Mouse (Mus musculus) induced T-regulatory cell, adult 2 months (primary cell): ENCODE measurements around the gene Wdr90.
"Not testable (repeated sequence)": the region's sequence is repeated elsewhere in the genome, so short reads cannot be mapped to it uniquely, and the experiment has no call there.

Experiments
- DNase-seq: peaks from one replicate; pipeline ENCODE4 v3.0.0-alpha.2; 2012; ENCODE audit warnings: low read depth

Gene Wdr90

DNA sequence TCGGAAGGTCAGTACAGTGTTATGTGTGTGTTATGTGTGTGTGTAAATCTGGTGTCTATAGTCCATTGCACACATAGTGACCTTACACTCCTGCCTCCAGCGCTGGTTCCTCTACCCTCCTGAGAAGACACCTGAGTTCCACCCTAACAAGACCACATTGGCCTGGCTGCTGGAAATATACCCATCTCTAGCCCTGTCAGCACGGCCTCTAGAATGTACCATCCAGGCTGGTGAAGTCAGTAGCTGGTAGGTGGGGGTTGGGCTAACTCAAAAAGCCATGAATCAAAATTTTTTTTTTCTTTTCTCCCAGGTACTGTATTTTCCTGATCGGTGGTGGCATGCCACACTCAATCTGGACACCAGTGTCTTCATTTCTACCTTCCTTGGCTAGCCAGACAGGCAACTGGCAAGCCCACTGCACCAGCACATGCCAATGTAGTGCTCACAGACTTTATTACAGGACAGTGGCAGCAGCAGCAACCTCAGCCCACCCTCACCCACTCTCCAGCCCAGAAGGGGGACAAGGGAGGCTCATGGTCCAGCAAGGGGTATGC is 31.0 kb downstream of the Wdr90 start:
- DNase-seq, result no peak

GRCm38 (mm10) chr17:25829558-25830017 is 31.7 kb downstream of the Wdr90 start:
- DNase-seq, result no peak

DNA sequence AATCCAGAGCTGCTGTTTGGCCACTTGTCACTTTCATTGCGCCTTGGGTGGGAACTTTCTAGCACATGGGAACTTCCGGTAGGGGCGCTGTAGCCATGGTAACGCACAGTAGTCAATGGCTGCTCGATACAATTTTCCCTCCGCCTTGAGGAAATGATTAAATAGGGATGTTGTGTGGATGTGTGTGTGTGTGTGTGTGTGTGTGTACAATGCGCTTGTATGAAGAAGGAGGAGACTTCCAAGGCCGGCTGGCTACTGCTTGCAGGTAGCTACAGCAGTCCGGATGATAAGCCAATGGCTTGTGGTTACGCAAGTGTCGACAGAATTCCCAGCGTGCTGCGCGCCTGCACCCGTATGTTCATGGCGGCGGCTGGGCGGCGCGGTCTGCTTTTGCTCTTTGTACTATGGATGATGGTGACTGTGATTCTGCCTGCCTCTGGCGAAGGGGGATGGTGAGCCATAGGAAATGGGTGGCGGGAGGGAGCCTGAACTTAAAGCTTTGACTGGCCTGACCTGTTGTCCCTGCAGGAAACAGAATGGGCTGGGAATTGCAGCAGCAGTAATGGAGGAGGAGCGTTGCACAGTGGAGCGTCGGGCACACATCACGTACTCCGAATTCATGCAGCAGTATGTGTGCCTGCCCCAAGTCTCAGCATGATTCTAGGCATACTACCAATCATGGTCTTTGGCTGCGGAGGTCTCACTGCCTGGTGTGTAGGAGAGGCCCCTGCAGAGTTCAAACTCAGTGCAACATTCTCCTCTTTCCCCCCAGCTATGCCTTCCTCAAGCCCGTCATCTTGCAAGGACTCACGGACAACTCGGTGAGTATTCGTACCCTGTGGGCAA is 32.4 kb downstream of the Wdr90 start, which contains the start of gene Jmjd8:
Gene Jmjd8 (plus strand): TSS at position 156 of the 846 bp plus-strand sequence.
- DNase-seq, result peak; percentile 87

DNA sequence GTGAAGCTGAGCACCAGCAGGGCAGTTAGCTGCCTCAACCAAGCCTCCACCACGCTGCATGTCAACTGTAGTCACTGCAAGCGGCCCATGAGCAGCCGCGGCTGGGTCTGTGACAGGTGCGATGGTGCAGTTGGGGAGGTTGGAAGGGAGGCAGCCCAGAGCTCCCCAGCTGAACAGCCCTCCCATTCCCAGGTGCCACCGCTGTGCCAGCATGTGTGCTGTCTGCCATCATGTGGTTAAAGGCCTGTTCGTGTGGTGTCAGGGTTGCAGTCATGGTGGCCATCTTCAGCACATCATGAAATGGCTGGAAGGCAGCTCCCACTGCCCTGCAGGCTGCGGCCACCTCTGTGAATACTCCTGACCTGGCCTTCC is 33.1 kb downstream of the Wdr90 start:
- no peak for DNase-seq

- DNase-seq, result no peak
These were observed 33.6 kb downstream of the Wdr90 start for GRCm38 (mm10) chr17:25827546-25828222.

- no peak for DNase-seq
These were observed 34.3 kb downstream of the Wdr90 start for GRCm38 (mm10) chr17:25827011-25827410.

DNA sequence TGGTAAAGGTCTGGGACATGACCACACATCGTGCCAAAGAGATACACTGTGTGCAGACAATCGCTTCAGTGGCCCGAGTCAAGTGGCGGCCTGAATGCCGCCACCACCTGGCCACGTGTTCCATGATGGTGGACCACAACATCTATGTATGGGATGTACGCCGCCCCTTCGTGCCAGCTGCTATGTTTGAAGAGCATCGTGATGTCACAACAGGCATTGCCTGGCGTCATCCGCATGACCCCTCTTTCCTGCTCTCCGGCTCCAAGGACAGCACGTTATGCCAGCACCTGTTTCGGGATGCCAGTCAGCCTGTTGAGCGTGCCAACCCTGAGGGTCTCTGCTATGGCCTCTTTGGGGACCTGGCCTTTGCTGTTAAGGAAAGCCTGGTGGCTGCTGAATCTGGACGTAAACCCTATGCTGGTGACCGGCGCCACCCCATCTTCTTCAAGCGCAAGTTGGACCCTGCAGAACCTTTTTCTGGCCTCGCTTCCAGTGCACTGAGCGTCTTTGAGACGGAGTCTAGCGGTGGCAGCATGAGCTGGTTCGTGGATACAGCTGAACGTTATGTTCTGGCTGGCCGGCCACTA is 35.2 kb downstream of the Wdr90 start:
- no peak for DNase-seq

- DNase-seq, result no peak
These were observed 36.0 kb downstream of the Wdr90 start for GRCm38 (mm10) chr17:25825311-25825710.

- DNase-seq, result no peak
These were observed 36.7 kb downstream of the Wdr90 start for GRCm38 (mm10) chr17:25824362-25825142.

- DNase-seq, result peak; percentile 95
These were observed 37.8 kb downstream of the Wdr90 start, which contains the start of gene Wdr24 for GRCm38 (mm10) chr17:25823452-25823851. Wdr24 (plus strand) TSS chr17:25823627.

GRCm38 (mm10) chr17:25818851-25819780 is 42.2 kb downstream of the Wdr90 start:
- peak; percentile 50 for DNase-seq

- DNase-seq, result no peak
These were observed 43.6 kb downstream of the Wdr90 start for GRCm38 (mm10) chr17:25817662-25818061.

GRCm38 (mm10) chr17:25813471-25813870 is 47.8 kb downstream of the Wdr90 start:
- peak; percentile 86 for DNase-seq

DNA sequence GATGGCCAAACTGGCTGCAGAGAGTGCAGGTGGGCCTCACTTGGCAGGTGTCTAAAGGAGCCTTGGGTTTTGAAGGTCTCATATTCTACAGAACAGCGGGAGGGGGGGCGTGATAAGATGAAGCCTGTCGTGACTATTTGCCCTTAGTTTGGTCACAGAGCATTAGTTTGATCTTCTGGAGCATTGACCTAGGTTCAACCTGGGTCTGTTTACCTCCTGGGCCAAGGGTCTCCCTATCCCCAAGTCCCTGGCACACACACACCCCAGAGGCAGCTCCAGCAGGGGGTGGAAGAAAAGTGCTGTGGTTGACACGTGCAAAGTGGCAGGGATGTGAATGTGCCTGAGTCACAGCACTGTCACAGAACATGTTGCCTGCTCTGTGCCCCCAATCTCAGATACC is 50.4 kb downstream of the Wdr90 start:
- DNase-seq, result no peak

GRCm38 (mm10) chr17:25809606-25810340 is 51.5 kb downstream of the Wdr90 start:
- no peak for DNase-seq

DNA sequence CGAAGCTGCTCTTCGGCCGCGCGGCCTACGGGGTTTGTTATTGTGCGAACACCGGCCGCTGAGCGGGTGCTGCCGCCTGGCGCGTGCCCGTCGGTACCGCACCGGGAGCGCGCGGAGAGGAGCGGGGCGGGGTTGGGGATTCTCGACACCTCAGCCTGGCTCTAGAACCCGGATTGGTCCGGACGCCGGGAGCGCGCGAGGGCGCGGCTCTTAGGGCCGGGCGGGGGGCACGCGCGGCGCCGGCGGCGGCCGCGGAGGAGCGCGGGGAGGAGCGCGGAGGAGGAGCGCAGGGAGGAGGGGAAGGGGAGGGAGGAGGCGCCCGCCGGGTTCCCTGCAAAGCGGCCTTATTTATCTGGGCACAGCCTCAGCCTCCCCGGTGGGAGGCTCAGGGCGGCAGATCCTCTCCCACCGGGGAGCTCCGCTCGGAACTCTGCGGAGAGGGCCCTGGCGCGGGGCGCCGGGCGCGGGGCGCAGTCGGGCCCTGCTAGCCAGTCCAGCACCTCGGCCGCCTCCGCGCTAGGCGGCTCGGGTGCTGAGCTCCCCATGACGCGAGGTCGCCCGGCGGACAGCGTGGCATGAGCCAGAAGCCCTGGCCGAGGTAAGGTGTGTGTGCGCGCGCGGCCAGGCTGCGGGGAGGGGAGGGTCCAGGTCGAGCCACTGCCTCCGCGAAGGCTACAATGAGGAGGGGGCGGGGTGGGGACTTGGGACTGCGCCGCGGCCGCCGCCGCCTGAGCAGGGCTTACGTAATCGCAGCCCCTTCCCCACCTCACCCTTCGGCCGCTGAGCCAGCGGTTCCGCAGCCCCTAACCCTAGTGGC is 52.3 kb downstream of the Wdr90 start, which contains the start of gene Fbxl16:
Gene Fbxl16 (plus strand): TSS at position 297 of the 817 bp plus-strand sequence.
- DNase-seq, result peak; percentile 58

DNA sequence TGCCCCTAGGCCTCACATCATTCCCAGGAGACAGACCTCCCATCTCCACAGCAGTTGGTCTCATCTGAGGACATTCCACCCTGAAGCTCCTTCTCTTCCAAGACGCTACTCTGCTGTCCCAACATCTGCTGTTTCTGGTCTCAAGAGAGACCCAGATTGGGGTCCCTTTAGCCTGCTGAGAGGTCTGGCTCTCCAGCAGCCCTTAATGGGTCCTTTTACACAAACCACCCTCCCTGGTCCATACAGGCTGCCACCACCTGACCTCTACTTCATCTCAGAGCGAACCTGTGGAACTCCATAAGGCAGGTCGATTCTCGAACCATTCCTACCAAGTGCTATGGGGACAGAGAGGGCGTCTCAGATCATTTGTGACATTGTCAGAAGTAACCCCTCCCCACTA is 53.3 kb downstream of the Wdr90 start:
- DNase-seq, result no peak

DNA sequence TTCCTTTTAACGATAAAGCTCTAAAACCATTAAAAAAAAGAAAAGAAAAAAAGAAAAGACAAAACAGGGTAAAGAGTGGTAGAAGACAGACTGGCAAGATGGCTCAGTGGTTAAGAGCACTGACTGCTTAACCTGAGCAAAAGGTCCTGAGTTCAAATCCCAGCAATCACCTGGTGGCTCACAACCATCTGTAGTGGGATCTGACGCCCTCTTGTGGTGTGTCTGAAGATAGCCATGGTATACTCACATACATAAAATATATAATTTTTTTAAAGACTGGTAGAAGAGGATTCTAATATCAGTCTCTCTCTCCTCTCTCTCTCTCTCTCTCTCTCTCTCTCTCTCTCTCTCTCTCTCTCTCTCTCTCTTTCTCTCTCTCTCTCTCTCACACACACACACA is 53.8 kb downstream of the Wdr90 start:
- not testable (repeated sequence) for DNase-seq

- DNase-seq, result no peak
These were observed 54.8 kb downstream of the Wdr90 start for GRCm38 (mm10) chr17:25806507-25806906.
